Mouse (Mus musculus) layer of hippocampus, postnatal 14 days (tissue): Measurements from ENCODE around the gene Gm10487. TPM values are rescaled to one million over a fixed set of nuclear protein-coding genes. Genes with fewer than 3 reads are reported as not detected.
"Not testable (repeated sequence)": the region's sequence is repeated elsewhere in the genome, so short reads cannot be mapped to it uniquely, and the experiment has no call there.

ENCODE experiments used
- DNase-seq, 2 experiments: peaks; one replicate each; pipeline ENCODE4 v3.0.0; 2021 to 2022; ENCODE audit warnings: low spot score in 2 of 2, mixed read lengths in 1 of 2
- long read RNA-seq, 2 experiments: library from polyadenylated mRNA; stranded (forward); transcript quantifications; one replicate each; pipeline ENCODE4 v2.0.0; 2021
- total RNA-seq, 2 experiments: library from RNA; stranded (reverse); gene quantifications; 2 replicates each; pipeline ENCODE4 v1.2.3; 2021

Gm10487 gene
- total RNA-seq = not detected
- long read RNA-seq, experiment 1 = 0 reads
- long read RNA-seq, experiment 2 = 0 reads

DNA sequence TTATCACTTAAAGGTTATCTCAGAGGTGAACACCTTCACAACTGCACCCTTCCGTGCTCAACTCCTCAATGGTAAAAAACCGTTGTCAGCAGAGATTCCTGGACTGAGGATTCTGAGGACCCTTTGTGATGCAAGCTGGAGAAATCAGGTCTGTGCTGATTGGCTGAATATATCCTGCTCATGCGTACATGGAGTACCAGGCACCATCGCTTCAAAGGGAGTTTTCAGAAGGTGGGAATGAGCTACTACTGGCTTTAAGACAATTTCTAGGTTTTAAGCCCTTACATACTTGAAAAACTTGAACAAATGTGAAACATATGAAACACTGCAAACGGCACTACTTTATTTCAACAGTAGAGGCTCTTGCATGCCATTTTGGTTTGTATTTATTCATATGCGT, at the start of gene Gm10487:
TSS of gene Gm10487 (minus strand) at position 101 of the 400 bp plus-strand sequence.
- DNase-seq = not testable (repeated sequence)
